Mouse (Mus musculus): ENCODE measurements around the gene Zfp575. TPM values are rescaled to one million over a fixed set of nuclear protein-coding genes. Genes with fewer than 3 reads are reported as not detected.

The Zfp575 gene
- polyA plus RNA-seq, 1 experiment from 2014 or later: 2.1 TPM

DNA sequence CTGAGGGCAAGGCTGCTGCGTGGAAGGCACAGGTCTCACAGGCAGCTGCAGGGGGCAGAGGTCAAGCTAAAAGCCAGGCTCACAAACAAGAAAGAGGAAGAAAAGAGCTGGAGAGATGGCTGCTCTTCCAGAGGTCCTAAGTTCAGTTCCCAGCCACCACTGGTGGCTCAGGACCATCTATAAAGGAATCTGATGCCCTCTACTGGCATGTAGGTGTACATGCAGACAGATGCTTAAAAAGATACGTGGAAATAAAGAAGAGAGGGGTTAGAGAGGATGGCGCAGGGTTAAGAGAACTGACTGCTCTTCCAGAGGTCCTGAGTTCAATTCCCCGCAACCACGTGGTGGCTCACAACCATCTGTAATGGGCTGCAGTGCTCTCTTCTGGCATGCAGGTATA is 15.0 kb downstream of the Zfp575 start:
- no peak for DNase-seq (ENCODE audit: low spot score)
- H3K4me1 ChIP-seq: peaks cover 12% of the 10 kb centered on the region
- no peak overlapping the region for H3K4me3 ChIP-seq
- WGBS: 55% methylated on average over 5 of the region's 5 CpGs
- 0 out of 2 replicates have a peak, but pooled peaks cover 4% of the 10 kb centered on the region for H3K9me3 ChIP-seq
- H3K36me3 ChIP-seq (replicated peaks): peaks cover 68% of the 10 kb centered on the region
- H3K27me3 ChIP-seq (replicated peaks; ENCODE audit: low read depth, poor library complexity, severe bottlenecking): no peaks in the 10 kb centered on the region
- H3K27ac ChIP-seq (replicated peaks): no peak overlapping the region

DNA sequence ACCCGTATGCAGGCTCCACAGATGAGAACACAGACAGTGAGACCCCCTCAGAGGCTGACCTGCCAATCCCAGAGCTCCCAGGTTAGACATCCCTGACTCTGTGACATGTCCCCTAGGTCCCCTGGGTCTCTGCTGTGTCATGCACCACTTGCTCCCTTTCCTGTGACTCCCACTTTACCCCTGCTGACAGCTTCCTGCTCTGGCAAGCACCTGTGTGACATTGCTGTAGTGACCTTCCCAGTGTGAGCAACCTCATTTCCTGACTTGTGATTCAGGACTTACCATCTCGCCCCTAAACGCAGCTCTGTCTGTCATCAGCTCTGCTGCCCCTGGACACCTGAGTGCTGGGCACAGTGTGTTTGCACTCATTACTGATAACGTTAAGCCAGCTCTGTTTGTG is 16.4 kb downstream of the Zfp575 start:
- no peaks in the 10 kb centered on the region for H3K27me3 ChIP-seq (replicated peaks; ENCODE audit: low read depth, poor library complexity, severe bottlenecking)
- peaks cover 82% of the 10 kb centered on the region for H3K36me3 ChIP-seq (replicated peaks)
- H3K9me3 ChIP-seq: 0 out of 2 replicates have a peak, but pooled peaks cover 4% of the 10 kb centered on the region
- no peak overlapping the region for H3K27ac ChIP-seq (replicated peaks)
- no peak overlapping the region for H3K4me3 ChIP-seq
- peaks cover 12% of the 10 kb centered on the region for H3K4me1 ChIP-seq
- 82% methylated on average over 4 of the region's 4 CpGs for WGBS
- no peak for DNase-seq (ENCODE audit: low spot score)

DNA sequence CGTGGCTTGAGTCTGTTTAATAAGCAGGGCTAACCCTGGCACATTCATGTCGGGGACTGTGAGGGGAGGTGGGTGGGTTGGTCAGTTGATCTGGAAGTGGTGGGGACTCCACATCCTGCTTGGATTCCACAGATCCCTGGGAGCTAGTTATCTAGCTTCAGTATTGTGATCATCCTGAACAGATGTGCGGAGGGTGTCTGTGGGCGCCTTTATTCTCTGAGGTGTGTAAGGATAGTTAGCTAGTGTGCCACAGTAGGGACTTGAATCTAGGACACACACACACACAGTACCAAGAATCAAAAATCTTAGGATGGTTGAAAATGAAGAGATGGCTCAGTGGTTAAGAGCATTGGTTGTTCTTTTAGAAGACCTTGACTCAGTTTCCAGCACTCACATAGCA is 18.9 kb downstream of the Zfp575 start:
- H3K9me3 ChIP-seq: 0 out of 2 replicates have a peak, but pooled peaks cover 4% of the 10 kb centered on the region
- H3K4me3 ChIP-seq: no peak overlapping the region
- WGBS: 89% methylated on average over 4 of the region's 4 CpGs
- H3K27me3 ChIP-seq (replicated peaks; ENCODE audit: low read depth, poor library complexity, severe bottlenecking): no peaks in the 10 kb centered on the region
- peaks cover 4% of the 10 kb centered on the region for H3K4me1 ChIP-seq
- H3K36me3 ChIP-seq (replicated peaks): peaks cover 96% of the 10 kb centered on the region
- no peak overlapping the region for H3K27ac ChIP-seq (replicated peaks)
- DNase-seq (ENCODE audit: low spot score): no peak

DNA sequence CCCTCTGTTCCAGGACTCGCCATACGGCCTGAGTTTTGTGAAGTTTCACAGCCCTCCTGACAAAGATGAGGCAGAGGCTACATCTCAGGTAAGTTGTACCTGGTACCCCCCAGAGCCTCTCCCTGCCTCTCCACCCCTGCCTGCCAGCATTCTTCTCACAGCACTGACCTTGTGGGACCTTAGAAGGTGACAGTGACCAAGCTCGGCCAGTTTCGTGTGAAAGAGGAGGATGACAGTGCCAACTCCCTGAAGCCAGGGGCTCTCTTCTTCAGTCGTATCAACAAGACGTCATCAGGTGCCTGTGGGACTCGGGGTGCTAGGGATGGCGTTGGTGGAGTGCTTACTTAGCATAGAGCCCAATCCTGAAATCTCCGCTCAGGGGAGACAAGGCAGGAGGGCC is 21.2 kb downstream of the Zfp575 start:
- no peak overlapping the region for H3K27ac ChIP-seq (replicated peaks)
- DNase-seq (ENCODE audit: low spot score): no peak
- H3K9me3 ChIP-seq: no peaks in the 10 kb centered on the region
- H3K4me1 ChIP-seq: no peaks in the 10 kb centered on the region
- no peak overlapping the region for H3K4me3 ChIP-seq
- no peaks in the 10 kb centered on the region for H3K27me3 ChIP-seq (replicated peaks; ENCODE audit: low read depth, poor library complexity, severe bottlenecking)
- WGBS: 94% methylated on average over 9 of the region's 9 CpGs
- H3K36me3 ChIP-seq (replicated peaks): peaks cover 96% of the 10 kb centered on the region

DNA sequence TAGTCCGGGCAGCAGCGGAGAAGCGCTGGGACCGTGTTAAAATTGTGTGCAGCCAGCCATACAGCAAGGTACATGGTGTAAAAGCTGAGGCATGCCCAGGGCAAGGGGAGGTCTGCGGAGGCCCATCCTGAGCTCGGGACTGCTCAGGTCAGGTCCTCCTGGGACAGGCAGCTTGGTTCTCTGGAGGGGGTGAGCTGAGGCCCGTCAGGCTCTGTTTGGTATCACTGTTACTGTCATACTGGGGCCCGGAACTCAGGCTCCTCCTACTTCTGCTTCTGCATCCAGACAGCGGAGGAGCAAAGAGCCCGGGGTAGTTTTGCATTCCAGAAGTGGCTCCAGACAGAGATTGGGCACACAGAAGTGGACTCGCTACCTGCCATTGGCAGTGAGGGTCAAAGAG is 21.8 kb downstream of the Zfp575 start:
- H3K27ac ChIP-seq (replicated peaks): no peak overlapping the region
- DNase-seq (ENCODE audit: low spot score): no peak
- H3K36me3 ChIP-seq (replicated peaks): peaks cover 96% of the 10 kb centered on the region
- H3K4me3 ChIP-seq: no peak overlapping the region
- H3K27me3 ChIP-seq (replicated peaks; ENCODE audit: low read depth, poor library complexity, severe bottlenecking): no peaks in the 10 kb centered on the region
- H3K4me1 ChIP-seq: no peaks in the 10 kb centered on the region
- H3K9me3 ChIP-seq: no peaks in the 10 kb centered on the region
- 94% methylated on average over 11 of the region's 11 CpGs for WGBS

DNA sequence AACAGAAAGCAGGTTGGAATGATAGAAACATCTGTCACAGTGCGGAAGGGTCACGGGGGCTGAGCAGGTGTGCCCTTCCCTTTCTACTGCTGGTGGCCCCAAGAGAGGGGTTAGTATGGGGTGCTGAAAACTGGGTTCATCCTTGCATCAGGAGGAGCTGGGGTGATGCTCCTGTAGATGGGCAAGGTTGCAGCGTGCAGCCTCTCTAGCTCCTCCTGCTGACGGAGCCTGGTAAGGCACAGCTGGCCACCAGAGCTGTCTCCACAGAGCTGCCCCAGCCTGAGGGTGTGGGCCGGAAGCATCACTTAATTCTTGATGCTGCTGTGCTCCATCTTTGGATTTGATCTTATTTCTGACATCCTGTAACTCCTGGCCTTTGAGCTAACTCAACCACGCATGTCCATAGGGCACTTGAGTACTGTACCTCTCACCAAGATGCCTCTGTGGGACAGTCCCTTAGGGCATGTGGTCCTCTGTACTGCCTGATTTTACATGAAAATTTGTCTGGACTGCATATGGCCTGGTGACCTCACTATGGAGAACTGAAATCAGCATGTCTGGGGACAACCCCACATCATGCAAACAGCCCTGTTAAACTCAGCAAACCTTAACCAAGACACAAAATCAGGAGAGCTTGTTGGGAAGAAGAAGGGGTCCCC is 22.7 kb downstream of the Zfp575 start:
- H3K27me3 ChIP-seq (replicated peaks; ENCODE audit: low read depth, poor library complexity, severe bottlenecking): no peaks in the 10 kb centered on the region

DNA sequence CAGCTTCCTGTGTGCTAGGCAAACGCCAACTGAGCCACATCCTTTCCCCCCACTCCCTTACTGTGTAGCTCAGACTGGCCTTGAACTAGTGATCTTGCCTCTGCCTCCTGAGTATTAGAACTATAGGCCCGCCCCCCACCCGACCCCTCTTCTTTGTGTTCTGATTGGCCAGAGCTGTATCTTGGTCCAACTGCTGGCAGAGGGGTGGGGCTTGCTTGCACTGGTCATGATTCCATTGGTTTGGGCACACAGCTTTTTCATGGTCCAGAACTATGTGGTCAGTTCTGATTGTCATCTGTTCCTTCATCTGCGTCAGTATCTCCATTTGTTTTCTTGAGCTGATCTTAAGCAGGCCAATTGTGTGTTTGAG is 23.6 kb downstream of the Zfp575 start:
- no peak for DNase-seq (ENCODE audit: low spot score)
- 85% methylated on average over 4 of the region's 4 CpGs for WGBS
- H3K4me1 ChIP-seq: no peaks in the 10 kb centered on the region
- H3K9me3 ChIP-seq: no peaks in the 10 kb centered on the region
- no peak overlapping the region for H3K4me3 ChIP-seq
- peaks cover 97% of the 10 kb centered on the region for H3K36me3 ChIP-seq (replicated peaks)
- no peak overlapping the region for H3K27ac ChIP-seq (replicated peaks)
- H3K27me3 ChIP-seq (replicated peaks; ENCODE audit: low read depth, poor library complexity, severe bottlenecking): no peaks in the 10 kb centered on the region

More for the DNA sequence above, 22.7 kb downstream of the Zfp575 start:
- DNase-seq (ENCODE audit: low spot score): peak; percentile 71
- Histone ChIP-seq H3K27ac (replicated peaks) (no peak overlapping the region), H3K4me1 (no peaks in the 10 kb centered on the region), H3K9me3 (no peaks in the 10 kb centered on the region), H3K4me3 (no peak overlapping the region), H3K36me3 (replicated peaks) (peaks cover 96% of the 10 kb centered on the region)
- WGBS: 64% methylated on average over 6 of the region's 6 CpGs

DNA sequence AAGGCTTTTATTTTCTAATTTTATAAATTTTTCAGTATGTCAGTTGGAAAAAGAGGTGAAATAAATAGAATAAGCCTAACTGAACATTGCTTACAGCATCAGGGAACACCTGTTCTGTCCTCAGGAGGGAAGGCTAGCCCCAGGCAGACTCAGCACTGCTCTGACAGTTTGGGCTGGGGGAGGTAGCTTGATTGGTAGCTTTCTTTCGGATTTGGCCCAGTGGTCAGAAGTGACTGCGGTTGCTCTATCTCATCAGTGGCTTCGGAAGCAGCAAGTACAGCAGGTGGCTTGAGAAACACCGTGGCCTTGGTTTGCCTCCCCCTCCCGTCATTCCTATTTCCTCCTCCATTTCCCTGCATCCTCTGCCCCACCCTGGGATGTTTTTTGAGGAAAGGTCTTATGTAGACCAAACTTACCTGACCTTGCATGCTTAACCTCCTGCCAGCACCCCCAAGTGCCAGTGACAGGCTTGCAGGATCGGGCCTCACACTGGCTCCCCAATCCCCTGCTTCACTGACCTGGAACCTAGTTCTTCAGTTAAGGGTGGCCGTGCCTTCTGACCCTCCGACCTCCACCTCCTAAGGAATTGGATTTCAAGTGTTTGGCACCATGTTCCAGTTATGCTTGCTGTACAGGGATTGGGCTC is 24.1 kb downstream of the Zfp575 start:
- WGBS: 88% methylated on average over 8 of the region's 8 CpGs
- Histone ChIP-seq H3K9me3 (no peaks in the 10 kb centered on the region), H3K4me3 (no peak overlapping the region), H3K27me3 (replicated peaks; ENCODE audit: low read depth, poor library complexity, severe bottlenecking) (no peaks in the 10 kb centered on the region), H3K4me1 (no peaks in the 10 kb centered on the region), H3K27ac (replicated peaks) (no peak overlapping the region), H3K36me3 (replicated peaks) (peaks cover 97% of the 10 kb centered on the region)
- DNase-seq (ENCODE audit: low spot score): no peak

DNA sequence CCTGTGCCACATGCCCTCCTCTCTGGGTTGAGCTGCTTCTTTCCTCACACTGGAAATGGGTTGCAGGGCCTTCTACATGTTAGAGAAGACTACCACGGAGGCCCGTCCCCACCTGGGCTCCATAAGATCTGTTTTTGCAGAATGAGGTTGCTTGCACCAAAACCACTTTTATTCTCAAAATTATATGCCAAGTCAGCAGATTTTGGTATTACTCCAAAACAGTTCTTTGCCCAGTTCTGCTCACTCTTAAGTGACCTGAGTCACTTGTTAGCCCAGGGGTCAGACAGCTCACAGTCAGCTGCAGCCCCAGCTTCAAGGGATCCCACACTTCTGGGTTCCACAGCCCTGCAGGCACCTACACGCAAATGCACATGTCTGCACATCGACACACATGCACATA is 26.0 kb downstream of the Zfp575 start:
- no peaks in the 10 kb centered on the region for H3K4me1 ChIP-seq
- DNase-seq (ENCODE audit: low spot score): no peak
- H3K9me3 ChIP-seq: no peaks in the 10 kb centered on the region
- no peak overlapping the region for H3K4me3 ChIP-seq
- H3K27me3 ChIP-seq (replicated peaks; ENCODE audit: low read depth, poor library complexity, severe bottlenecking): no peaks in the 10 kb centered on the region
- peaks cover 91% of the 10 kb centered on the region for H3K36me3 ChIP-seq (replicated peaks)
- 90% methylated on average over 4 of the region's 4 CpGs for WGBS
- H3K27ac ChIP-seq (replicated peaks): no peak overlapping the region

DNA sequence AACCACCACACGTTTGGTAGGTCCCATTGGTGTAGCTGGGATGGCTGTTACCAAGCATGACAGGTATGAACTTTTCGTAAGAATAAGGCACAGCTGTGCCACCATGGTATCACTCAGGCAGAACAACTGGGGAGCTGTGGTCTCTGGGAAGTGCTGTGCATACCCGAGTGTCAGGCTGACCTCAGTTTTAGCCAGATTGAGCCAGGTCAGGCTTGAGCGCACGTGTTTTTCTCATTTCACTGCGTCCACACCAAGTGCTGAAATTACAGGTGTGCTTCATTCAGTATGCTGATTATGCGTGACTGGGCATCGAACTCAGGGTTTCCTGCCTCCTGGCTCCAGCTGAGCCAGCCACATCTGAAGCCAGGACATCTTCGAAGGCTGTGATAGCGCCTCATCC is 31.7 kb downstream of the Zfp575 start:
- DNase-seq (ENCODE audit: low spot score): no peak
- no peak overlapping the region for H3K4me3 ChIP-seq
- 93% methylated on average over 10 of the region's 10 CpGs for WGBS
- no peaks in the 10 kb centered on the region for H3K9me3 ChIP-seq
- H3K4me1 ChIP-seq: no peaks in the 10 kb centered on the region
- peaks cover 94% of the 10 kb centered on the region for H3K36me3 ChIP-seq (replicated peaks)
- H3K27me3 ChIP-seq (replicated peaks; ENCODE audit: low read depth, poor library complexity, severe bottlenecking): no peaks in the 10 kb centered on the region
- no peak overlapping the region for H3K27ac ChIP-seq (replicated peaks)

DNA sequence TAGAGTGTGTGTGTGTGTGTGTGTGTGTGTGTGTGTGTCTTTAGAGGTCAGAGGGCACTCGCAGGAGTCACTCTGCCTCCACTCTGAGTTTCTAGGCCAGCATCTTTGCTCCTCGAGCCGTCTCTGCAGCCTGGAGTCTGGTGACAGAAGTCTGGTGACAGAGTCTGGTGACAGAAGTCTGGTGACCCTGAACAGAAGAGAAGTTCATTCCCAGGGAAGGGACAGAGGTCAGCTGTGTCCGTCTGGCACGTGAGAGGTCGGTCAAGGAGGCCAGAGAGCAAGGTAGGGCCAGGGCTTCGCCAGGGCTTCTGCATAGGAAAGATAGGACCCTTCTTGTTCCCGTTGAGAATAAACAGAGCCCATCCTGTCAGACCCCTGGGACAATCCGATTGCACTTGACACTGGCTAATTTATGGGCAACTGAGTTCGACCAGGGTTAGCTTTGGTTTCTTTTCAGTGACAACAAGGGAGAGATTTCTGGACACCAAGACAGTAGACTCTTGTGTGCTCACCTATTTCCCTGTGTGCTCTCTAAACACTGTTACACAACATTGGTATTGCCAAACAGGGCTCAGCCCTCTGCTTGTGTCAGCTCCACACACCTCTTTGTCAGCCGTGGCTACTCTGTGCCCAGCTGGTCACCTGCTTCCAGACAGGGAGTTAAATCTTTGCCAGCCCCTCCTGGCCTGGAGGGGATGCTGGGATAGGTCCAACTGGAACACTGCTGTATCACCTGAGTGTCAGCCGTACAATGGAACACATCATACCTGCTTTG is 35.3 kb downstream of the Zfp575 start:
- Histone ChIP-seq H3K4me1 (peaks cover 9% of the 10 kb centered on the region), H3K36me3 (replicated peaks) (peaks cover 90% of the 10 kb centered on the region), H3K27me3 (replicated peaks; ENCODE audit: low read depth, poor library complexity, severe bottlenecking) (no peaks in the 10 kb centered on the region), H3K4me3 (no peak overlapping the region), H3K27ac (replicated peaks) (no peak overlapping the region), H3K9me3 (no peaks in the 10 kb centered on the region)
- 87% methylated on average over 12 of the region's 12 CpGs for WGBS
- DNase-seq (ENCODE audit: low spot score): no peak

DNA sequence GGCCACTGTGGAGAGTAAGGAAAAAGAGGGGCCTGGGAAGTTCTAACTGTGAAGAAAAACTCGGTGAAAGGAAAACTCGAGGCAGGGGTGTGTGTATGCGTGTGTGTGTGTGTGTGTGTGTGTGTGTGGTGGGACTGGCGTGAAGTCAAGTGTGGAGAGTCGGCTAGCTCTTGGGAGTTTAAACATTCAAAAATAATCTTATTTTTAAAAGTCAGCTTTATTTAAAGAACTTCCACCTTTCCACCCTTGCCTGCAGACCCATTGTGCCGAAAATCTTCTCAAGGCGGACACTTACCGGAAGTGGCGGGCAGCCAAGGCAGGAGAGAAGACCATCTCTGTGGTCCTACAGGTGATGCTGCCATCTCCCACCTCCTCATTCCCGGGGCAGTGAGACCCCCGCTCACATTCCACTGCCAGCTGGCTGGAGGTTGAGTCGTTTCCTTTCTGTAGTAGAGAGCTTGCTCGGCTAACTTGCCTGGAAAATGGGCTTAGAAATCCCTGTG is 39.9 kb downstream of the Zfp575 start:
- no peak for DNase-seq (ENCODE audit: low spot score)
- peaks cover 47% of the 10 kb centered on the region for H3K36me3 ChIP-seq (replicated peaks)
- peak overlapping the region; percentile 87 for H3K4me3 ChIP-seq
- 30% methylated on average over 13 of the region's 13 CpGs for WGBS
- no peaks in the 10 kb centered on the region for H3K27me3 ChIP-seq (replicated peaks; ENCODE audit: low read depth, poor library complexity, severe bottlenecking)
- peak overlapping the region; percentile 90 for H3K27ac ChIP-seq (replicated peaks)
- peaks cover 17% of the 10 kb centered on the region for H3K4me1 ChIP-seq
- no peaks in the 10 kb centered on the region for H3K9me3 ChIP-seq
